Mouse (Mus musculus): ENCODE data around the gene Mad1l1. TPM values are rescaled to one million over a fixed set of nuclear protein-coding genes. Genes with fewer than 3 reads are reported as not detected.

Mad1l1 gene
- total and polyA plus RNA-seq, 3 experiments, result 40.5 to 65.2 TPM; not detected in 1

GRCm38 (mm10) chr5:140016896-140017295 lies 304.5 kb downstream of the Mad1l1 start:
- no peak overlapping the region for H3K9ac ChIP-seq (ENCODE audit: control insufficient read depth, low read depth, low read length, poor library complexity, severe bottlenecking)
- TF ChIP-seq UBTF (IDR thresholded peaks at IDR 0.05; ENCODE audit: borderline replicate concordance, insufficient read depth, low read depth, low read length) (no peak), GATA1 (IDR thresholded peaks at IDR 0.05; ENCODE audit: low read depth, low read length) (no peak), CHD2 (IDR thresholded peaks at IDR 0.05; ENCODE audit: low read length) (no peak), ZNF384 (IDR thresholded peaks at IDR 0.05; ENCODE audit: low read depth, low read length) (no peak), MEF2A (IDR thresholded peaks at IDR 0.05; ENCODE audit: extremely low read depth, insufficient replicate concordance, low read depth, low read length, poor library complexity, severe bottlenecking) (no peak), RCOR1 (IDR thresholded peaks at IDR 0.05; ENCODE audit: low read depth, low read length) (no peak)
- DNase-seq (ENCODE audit: low read depth, low spot score), result no peak
- H3K27me3 ChIP-seq (ENCODE audit: control insufficient read depth in 1 of 2, insufficient read depth in 2 of 2, low read length in 2 of 2), result no peaks in the 10 kb centered on the region
- no peaks in the 10 kb centered on the region for H3K9me3 ChIP-seq (replicated peaks; ENCODE audit: insufficient read depth, low read length)
- H3K79me2 ChIP-seq (ENCODE audit: control insufficient read depth, insufficient read depth, low read length, poor library complexity), result no peaks in the 10 kb centered on the region
- H3K36me3 ChIP-seq (ENCODE audit: control insufficient read depth in 1 of 2, insufficient read depth in 2 of 2, low read length in 2 of 2), result peaks cover 0 to 2% of the 10 kb centered on the region in 2 experiments; a peak in 1 of 4 replicates
- peaks cover 0 to 8% of the 10 kb centered on the region in 2 experiments; a peak in 2 of 4 replicates for H3K4me1 ChIP-seq (ENCODE audit: control insufficient read depth in 1 of 2, insufficient read depth in 2 of 2, low read length in 2 of 2)
- no peak overlapping the region for H3K27ac ChIP-seq (ENCODE audit: control insufficient read depth, low read depth, low read length)
- no peak overlapping the region for H3K4me3 ChIP-seq (ENCODE audit: control insufficient read depth in 1 of 2, insufficient read depth in 1 of 2, low read depth in 2 of 2, low read length in 2 of 2)

GRCm38 (mm10) chr5:140013652-140014051 lies 307.7 kb downstream of the Mad1l1 start:
- Histone ChIP-seq H3K79me2 (ENCODE audit: control insufficient read depth, insufficient read depth, low read length, poor library complexity) (no peaks in the 10 kb centered on the region), H3K27ac (ENCODE audit: control insufficient read depth, low read depth, low read length) (no peak overlapping the region), H3K9ac (ENCODE audit: control insufficient read depth, low read depth, low read length, poor library complexity, severe bottlenecking) (no peak overlapping the region), H3K4me1 (ENCODE audit: control insufficient read depth in 1 of 2, insufficient read depth in 2 of 2, low read length in 2 of 2) (peaks cover 0 to 8% of the 10 kb centered on the region in 2 experiments; a peak in 2 of 4 replicates), H3K9me3 (replicated peaks; ENCODE audit: insufficient read depth, low read length) (no peaks in the 10 kb centered on the region), H3K36me3 (ENCODE audit: control insufficient read depth in 1 of 2, insufficient read depth in 2 of 2, low read length in 2 of 2) (peaks cover 0 to 2% of the 10 kb centered on the region in 2 experiments; a peak in 1 of 4 replicates), H3K4me3 (ENCODE audit: control insufficient read depth in 1 of 2, insufficient read depth in 1 of 2, low read depth in 2 of 2, low read length in 2 of 2) (no peak overlapping the region), H3K27me3 (ENCODE audit: control insufficient read depth in 1 of 2, insufficient read depth in 2 of 2, low read length in 2 of 2) (no peaks in the 10 kb centered on the region)
- no peak for TF ChIP-seq RAD21 (IDR thresholded peaks at IDR 0.05; ENCODE audit: low read depth, low read length)
- no peak for DNase-seq (ENCODE audit: low read depth, low spot score)

- no peaks in the 10 kb centered on the region for H3K79me2 ChIP-seq (ENCODE audit: control insufficient read depth, insufficient read depth, low read length, poor library complexity)
- no peak overlapping the region for H3K9ac ChIP-seq (ENCODE audit: control insufficient read depth, low read depth, low read length, poor library complexity, severe bottlenecking)
- no peaks in the 10 kb centered on the region for H3K9me3 ChIP-seq (replicated peaks; ENCODE audit: insufficient read depth, low read length)
- peak; percentile 59 for DNase-seq (ENCODE audit: low read depth, low spot score)
- no peak overlapping the region for H3K27ac ChIP-seq (ENCODE audit: control insufficient read depth, low read depth, low read length)
- H3K36me3 ChIP-seq (ENCODE audit: control insufficient read depth in 1 of 2, insufficient read depth in 2 of 2, low read length in 2 of 2), result peaks cover 0 to 2% of the 10 kb centered on the region in 2 experiments; a peak in 1 of 4 replicates
- no peak overlapping the region for H3K4me3 ChIP-seq (ENCODE audit: control insufficient read depth in 1 of 2, insufficient read depth in 1 of 2, low read depth in 2 of 2, low read length in 2 of 2)
- H3K4me1 ChIP-seq (ENCODE audit: control insufficient read depth in 1 of 2, insufficient read depth in 2 of 2, low read length in 2 of 2), result peaks cover 0 to 8% of the 10 kb centered on the region in 2 experiments; a peak in 2 of 4 replicates
- H3K27me3 ChIP-seq (ENCODE audit: control insufficient read depth in 1 of 2, insufficient read depth in 2 of 2, low read length in 2 of 2), result no peaks in the 10 kb centered on the region
- no peak for TF ChIP-seq MAFK (IDR thresholded peaks at IDR 0.05; ENCODE audit: borderline replicate concordance, low read depth, low read length)
- TF ChIP-seq ZC3H11A (IDR thresholded peaks at IDR 0.05; ENCODE audit: low read depth, low read length), result no peak
- TF ChIP-seq HCFC1 (IDR thresholded peaks at IDR 0.05; ENCODE audit: low read depth, low read length), result no peak
- TF ChIP-seq TAL1 (IDR thresholded peaks at IDR 0.05; ENCODE audit: low read length), result no peak
- TF ChIP-seq USF2 (IDR thresholded peaks at IDR 0.05; ENCODE audit: borderline replicate concordance in 1 of 2, insufficient read depth in 1 of 2, low read depth in 1 of 2, low read length in 2 of 2), result no peak
- no peak for TF ChIP-seq BHLHE40 (IDR thresholded peaks at IDR 0.05; ENCODE audit: borderline replicate concordance, low read depth, low read length)
- TF ChIP-seq MAX (IDR thresholded peaks at IDR 0.05; ENCODE audit: low read length), result no peak
- no peak for TF ChIP-seq KAT2A (conservative IDR thresholded peaks at IDR 0.05; ENCODE audit: low read depth, low read length)
- TF ChIP-seq TCF12 (IDR thresholded peaks at IDR 0.05; ENCODE audit: low read depth, low read length), result 0 out of 2 replicates have a peak, but pooled peaks have one; percentile 21
- no peak for TF ChIP-seq JUND (IDR thresholded peaks at IDR 0.05; ENCODE audit: low read depth, low read length)
- TF ChIP-seq CTCF (IDR thresholded peaks at IDR 0.05 in 2 of 3, conservative IDR thresholded peaks at IDR 0.05 in 1 of 3; ENCODE audit: control insufficient read depth in 1 of 3, insufficient read depth in 1 of 3, low read depth in 2 of 3, low read length in 3 of 3, poor library complexity in 1 of 3, severe bottlenecking in 1 of 3), result no peak
- TF ChIP-seq MXI1 (IDR thresholded peaks at IDR 0.05; ENCODE audit: low read depth, low read length), result no peak
- TF ChIP-seq CHD1 (IDR thresholded peaks at IDR 0.05; ENCODE audit: low read depth, low read length), result no peak
- TF ChIP-seq POLR2AphosphoS5 (IDR thresholded peaks at IDR 0.05; ENCODE audit: borderline replicate concordance, low read depth, low read length), result no peak
- no peak for TF ChIP-seq POLR2AphosphoS2 (IDR thresholded peaks at IDR 0.05; ENCODE audit: low read length)
- TF ChIP-seq MEF2A (IDR thresholded peaks at IDR 0.05; ENCODE audit: extremely low read depth, insufficient replicate concordance, low read depth, low read length, poor library complexity, severe bottlenecking), result no peak
- no peak for TF ChIP-seq RAD21 (IDR thresholded peaks at IDR 0.05; ENCODE audit: low read depth, low read length)
- no peak for TF ChIP-seq UBTF (IDR thresholded peaks at IDR 0.05; ENCODE audit: borderline replicate concordance, insufficient read depth, low read depth, low read length)
- no peak for TF ChIP-seq MAZ (IDR thresholded peaks at IDR 0.05; ENCODE audit: low read depth, low read length)
Measured at GRCm38 (mm10) chr5:140012286-140012967, 308.9 kb downstream of the Mad1l1 start.

Data from MEL (cell line).